Mouse (Mus musculus) right cerebral cortex, adult 18-20 months (tissue): ENCODE data around the gene 2610528J11Rik.
"Not testable (repeated sequence)": the region's sequence is repeated elsewhere in the genome, so short reads cannot be mapped to it uniquely, and the experiment has no call there.

Source experiments
- DNase-seq: peaks from one replicate; pipeline ENCODE4 v3.0.0; 2022; ENCODE audit warnings: mixed read lengths

2610528J11Rik gene

GRCm38 (mm10) chr4:118543158-118543530 is 16.3 kb downstream of the 2610528J11Rik start:
- peak; percentile 69 for DNase-seq

- DNase-seq = peak; percentile 26
These were observed 16.9 kb downstream of the 2610528J11Rik start, which contains the start of gene Tmem125 for GRCm38 (mm10) chr4:118543592-118544260. Tmem125 (minus strand) TSS chr4:118544044.

- no peak for DNase-seq
These were observed 17.8 kb downstream of the 2610528J11Rik start for GRCm38 (mm10) chr4:118544441-118545127.

GRCm38 (mm10) chr4:118547424-118548129 is 20.8 kb downstream of the 2610528J11Rik start:
- peak; percentile 67 for DNase-seq

- not testable (repeated sequence) for DNase-seq
These were observed 21.3 kb downstream of the 2610528J11Rik start for GRCm38 (mm10) chr4:118548130-118548480.

- peak; percentile 47 for DNase-seq
These were observed 26.3 kb downstream of the 2610528J11Rik start for GRCm38 (mm10) chr4:118553039-118553649.

- no peak for DNase-seq
These were observed 37.5 kb downstream of the 2610528J11Rik start for GRCm38 (mm10) chr4:118564062-118564925.

GRCm38 (mm10) chr4:118564926-118565279 is 38.1 kb downstream of the 2610528J11Rik start:
- DNase-seq = no peak

- DNase-seq = peak; percentile 52
These were observed 39.4 kb downstream of the 2610528J11Rik start for GRCm38 (mm10) chr4:118566161-118566676.

- DNase-seq = no peak
These were observed 41.9 kb downstream of the 2610528J11Rik start for GRCm38 (mm10) chr4:118568709-118569108.

- DNase-seq = no peak
These were observed 42.5 kb downstream of the 2610528J11Rik start for GRCm38 (mm10) chr4:118569320-118569719.

GRCm38 (mm10) chr4:118571441-118571840 is 44.6 kb downstream of the 2610528J11Rik start:
- DNase-seq = peak; percentile 85

GRCm38 (mm10) chr4:118576097-118576496 is 49.3 kb downstream of the 2610528J11Rik start:
- peak; percentile 83 for DNase-seq

GRCm38 (mm10) chr4:118579313-118579712 is 52.5 kb downstream of the 2610528J11Rik start:
- no peak for DNase-seq
